Mouse (Mus musculus) lung, embryonic 14.5 days (tissue): ENCODE measurements around the gene Tnrc6b. TPM values are rescaled to one million over a fixed set of nuclear protein-coding genes. Genes with fewer than 3 reads are reported as not detected.
A peak's percentile ranks its signal among the peaks of the same experiment; 100 is the strongest.

Source experiments
- ATAC-seq: fragments of 200-750 bp; cut with Nextera tagmentation; 2 replicates; pipeline ENCODE4 v1.8.0; 2017; ENCODE audit warnings: mild to moderate bottlenecking, moderate TSS enrichment, moderate library complexity; ENCODE audit not compliant: insufficient read depth
- DNase-seq: peaks from one replicate; pipeline ENCODE4 v3.0.0-alpha.2; 2015
- H3K27ac ChIP-seq: fragments of 300-500 bp; sonication (generic); 2 replicates; pipeline ENCODE4 v1.5.1; 2014; ENCODE audit warnings: low read depth, mild to moderate bottlenecking, moderate library complexity
- H3K27me3 ChIP-seq: fragments of 300-500 bp; sonication (generic); 2 replicates; pipeline ENCODE4 v1.6.1; 2014; ENCODE audit warnings: low read length, control low read depth; ENCODE audit not compliant: insufficient read depth
- H3K36me3 ChIP-seq: fragments of 300-500 bp; sonication (generic); 2 replicates; pipeline ENCODE4 v1.6.1; 2014; ENCODE audit warnings: control low read depth; ENCODE audit not compliant: insufficient read depth
- H3K4me1 ChIP-seq: fragments of 300-500 bp; sonication (generic); 2 replicates; pipeline ENCODE4 v1.6.1; 2014; ENCODE audit warnings: antibody characterized with exemption, control low read depth; ENCODE audit not compliant: insufficient read depth
- H3K4me2 ChIP-seq: fragments of 300-500 bp; sonication (generic); 2 replicates; pipeline ENCODE4 v1.6.1; 2014; ENCODE audit warnings: mild to moderate bottlenecking
- H3K4me3 ChIP-seq: fragments of 300-500 bp; sonication (generic); 2 replicates; pipeline ENCODE4 v1.5.1; 2014; ENCODE audit warnings: low read depth, low read length
- H3K9ac ChIP-seq: fragments of 300-500 bp; sonication (generic); 2 replicates; pipeline ENCODE4 v1.6.1; 2014
- H3K9me3 ChIP-seq: fragments of 300-500 bp; sonication (generic); 2 replicates; pipeline ENCODE4 v1.6.1; 2016; ENCODE audit warnings: low read depth, low read length, control low read depth
- CTCF ChIP-seq: IDR thresholded peaks from 2 replicates; pipeline ENCODE4 v1.5.1; 2016; ENCODE audit warnings: antibody characterized with exemption, low read depth
- WGBS: fragments of 180-500 bp; shearing (Covaris S2); extraction: QIAGEN DNeasy Blood & Tissue Kit; methylation state at CpG from one replicate; pipeline ENCODE4 v1.1.7; 2014; 5-methylcytosine and 5-hydroxymethylcytosine counted together
- microRNA-seq: library from miRNA; unstranded; fragments of <30 nt; microRNA quantifications from one replicate; pipeline ENCODE4, GENCODE M21; 2016; ENCODE audit warnings: borderline number of aligned reads
- polyA plus RNA-seq: library from polyadenylated mRNA; unstranded; fragments of >200 nt; fragmentation: Nextera tagmentation; extraction: Ambion mirVana; gene quantifications from 2 replicates; pipeline ENCODE4 v1.2.1, GENCODE M21; 2014

The Tnrc6b gene
- polyA plus RNA-seq, 1 experiment from 2014 or later: 17.5 TPM

- no peak within 1 kb of the TSS for H3K27ac ChIP-seq
- WGBS: under 1% methylated on average over 66 of the region's 67 CpGs
Observed at GRCm38 (mm10) chr15:80977620-80978334, 266.7 kb downstream of the Tnrc6b start, which contains the start of gene Sgsm3. Sgsm3 (plus strand) TSS chr15:80977765.

DNA sequence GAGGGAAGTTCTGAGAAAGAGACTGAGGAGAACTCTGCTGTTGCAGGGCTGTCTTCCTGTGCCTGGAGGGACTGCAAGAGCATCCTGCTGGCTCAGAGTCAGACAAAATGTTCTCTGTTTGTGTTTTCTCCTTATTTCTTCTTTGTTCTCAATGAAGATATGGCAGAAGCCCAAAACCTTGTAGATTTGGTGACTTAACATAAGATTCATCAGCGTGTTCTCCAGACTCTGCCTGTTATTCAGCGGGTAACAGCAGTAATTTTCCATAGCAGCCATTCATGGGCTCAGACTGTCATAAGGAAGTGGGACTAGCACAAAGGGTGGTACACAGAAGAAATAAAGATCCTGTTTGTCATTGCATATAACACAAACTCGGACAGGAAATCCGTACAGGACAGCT is 268.5 kb downstream of the Tnrc6b start:
- H3K9ac ChIP-seq: no peak overlapping the region
- H3K36me3 ChIP-seq: no peaks in the 10 kb centered on the region
- TF ChIP-seq CTCF: no peak
- no peaks in the 10 kb centered on the region for H3K9me3 ChIP-seq
- ATAC-seq: 0 out of 2 replicates have a peak, but pooled peaks have one; percentile 39
- H3K27me3 ChIP-seq: no peaks in the 10 kb centered on the region
- no peak overlapping the region for H3K4me3 ChIP-seq
- DNase-seq: peak; percentile 82
- 61% methylated on average over 4 of the region's 4 CpGs for WGBS
- H3K4me1 ChIP-seq: no peaks in the 10 kb centered on the region
- H3K4me2 ChIP-seq: no peak overlapping the region
- H3K27ac ChIP-seq: 0 out of 2 replicates have a peak overlapping the region, but pooled peaks have one; percentile 14

More at GRCm38 (mm10) chr15:80977620-80978334, 266.7 kb downstream of the Tnrc6b start, which contains the start of gene Sgsm3:
- no peak for TF ChIP-seq CTCF
- Histone ChIP-seq H3K9ac (peak within 1 kb of the TSS; percentile 73), H3K4me3 (peak within 1 kb of the TSS; percentile 87), H3K27me3 (no peaks in the 10 kb centered on the region), H3K4me2 (peak within 1 kb of the TSS; percentile 80), H3K36me3 (no peaks in the 10 kb centered on the region), H3K4me1 (no peaks in the 10 kb centered on the region), H3K9me3 (no peaks in the 10 kb centered on the region)
- peak; percentile 86 for ATAC-seq
- DNase-seq: peak; percentile 92

DNA sequence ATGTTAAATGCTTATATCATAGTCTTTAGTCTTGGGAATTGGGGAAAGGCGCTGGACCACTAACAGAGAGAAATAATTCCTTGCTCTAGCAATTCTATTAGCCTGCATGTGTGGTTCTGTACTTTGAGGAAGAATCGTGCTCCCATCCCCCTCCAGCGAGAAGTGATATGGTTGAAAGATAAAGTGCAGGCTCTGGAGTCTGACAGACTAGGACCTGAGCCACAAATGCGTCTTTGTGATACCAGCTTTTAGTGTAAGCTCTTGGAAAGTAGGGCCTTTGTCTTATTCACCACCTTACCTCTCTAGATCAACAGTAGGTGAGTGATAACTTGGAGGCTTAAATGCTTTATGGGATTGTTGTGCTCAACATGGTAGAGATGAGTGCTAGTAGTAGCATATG is 270.1 kb downstream of the Tnrc6b start:
- DNase-seq (no peak), ATAC-seq (no peak)
- Histone ChIP-seq H3K9ac (no peak overlapping the region), H3K27ac (no peak overlapping the region), H3K36me3 (no peaks in the 10 kb centered on the region), H3K4me1 (no peaks in the 10 kb centered on the region), H3K4me2 (no peak overlapping the region), H3K27me3 (no peaks in the 10 kb centered on the region), H3K4me3 (no peak overlapping the region), H3K9me3 (no peaks in the 10 kb centered on the region)
- WGBS: 72% methylated on average over 4 of the region's 4 CpGs
- TF ChIP-seq CTCF: no peak

- no peak overlapping the region for H3K27ac ChIP-seq
- DNase-seq: no peak
- TF ChIP-seq CTCF: no peak
- H3K9ac ChIP-seq: no peak overlapping the region
- no peaks in the 10 kb centered on the region for H3K36me3 ChIP-seq
- no peaks in the 10 kb centered on the region for H3K4me1 ChIP-seq
- H3K4me3 ChIP-seq: no peak overlapping the region
- H3K27me3 ChIP-seq: no peaks in the 10 kb centered on the region
- no peaks in the 10 kb centered on the region for H3K9me3 ChIP-seq
- no peak overlapping the region for H3K4me2 ChIP-seq
- ATAC-seq: no peak
- WGBS: 70% methylated on average over 2 of the region's 2 CpGs
Observed at GRCm38 (mm10) chr15:80983264-80983663, 272.2 kb downstream of the Tnrc6b start.

- no peak for TF ChIP-seq CTCF
- Histone ChIP-seq H3K4me2 (no peak overlapping the region), H3K4me1 (no peaks in the 10 kb centered on the region), H3K9me3 (no peaks in the 10 kb centered on the region), H3K36me3 (no peaks in the 10 kb centered on the region), H3K9ac (no peak overlapping the region), H3K4me3 (no peak overlapping the region), H3K27ac (no peak overlapping the region), H3K27me3 (no peaks in the 10 kb centered on the region)
- ATAC-seq (no peak), DNase-seq (no peak)
- 36% methylated on average over 1 of the region's 1 CpGs for WGBS
Observed at GRCm38 (mm10) chr15:80988331-80988730, 277.2 kb downstream of the Tnrc6b start.

GRCm38 (mm10) chr15:80989712-80990111 is 278.6 kb downstream of the Tnrc6b start:
- DNase-seq (no peak), ATAC-seq (no peak)
- H3K9ac ChIP-seq: no peak overlapping the region
- H3K27ac ChIP-seq: no peak overlapping the region
- no peak overlapping the region for H3K4me2 ChIP-seq
- no peak; the same call in 1 of the 2 replicates for TF ChIP-seq CTCF
- 47% methylated on average over 3 of the region's 3 CpGs for WGBS
- no peak overlapping the region for H3K4me3 ChIP-seq
- no peaks in the 10 kb centered on the region for H3K27me3 ChIP-seq
- no peaks in the 10 kb centered on the region for H3K36me3 ChIP-seq
- no peaks in the 10 kb centered on the region for H3K9me3 ChIP-seq
- no peaks in the 10 kb centered on the region for H3K4me1 ChIP-seq

Small RNA genes within 50 kb of the gene (microRNA-seq; reads per million reads assigned to microRNA genes)
- gene Mir5113: 11.6 reads per million, percentile 25 among the genes with 10 or more reads in this experiment

Other genes starting within 250 kb of the Tnrc6b start
- gene Enthd1, start 146.2 kb upstream of the Tnrc6b start, polyA plus RNA-seq: not detected in 2 replicates
- 1.3 and 1.8 TPM in 2 replicates for gene Grap2, start 138.7 kb upstream of the Tnrc6b start, polyA plus RNA-seq
- 0.46 and 0.76 TPM in 2 replicates for gene Fam83f, start 39.5 kb upstream of the Tnrc6b start, polyA plus RNA-seq
- gene Adsl, start 237.2 kb downstream of the Tnrc6b start, polyA plus RNA-seq: 164 and 168 TPM in 2 replicates